Mouse (Mus musculus) erythroblast, embryonic 14.5 days (primary cell): ENCODE results near the gene Kctd17.

ENCODE experiments used
- GATA1 ChIP-seq: IDR thresholded peaks from 2 replicates; pipeline ENCODE4 v1.6.1; 2012; ENCODE audit warnings: low read length, inconsistent platforms, mixed read lengths
- TAL1 ChIP-seq: IDR thresholded peaks from 3 replicates; pipeline ENCODE4 v1.6.1; 2012; ENCODE audit warnings: low read length, inconsistent platforms, mixed read lengths

DNA sequence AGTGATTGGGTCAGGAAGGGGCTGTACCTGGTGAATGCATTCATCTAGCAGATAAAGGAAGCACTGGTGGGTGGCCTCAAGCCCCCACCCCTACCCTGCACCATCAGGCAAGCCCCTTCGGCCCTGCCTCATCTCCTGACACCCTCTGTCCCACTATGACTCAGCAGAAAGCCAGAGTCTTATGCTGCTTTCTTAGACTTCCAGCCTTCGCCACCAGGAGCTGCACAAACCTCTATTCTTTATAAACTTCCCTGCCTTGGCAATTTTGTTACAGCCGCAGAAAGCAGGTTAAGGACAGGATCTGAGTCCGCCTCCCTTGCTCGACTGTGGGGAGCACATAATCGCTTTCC is 22.0 kb downstream of the Kctd17 start:
- TF ChIP-seq GATA1 (no peak), TAL1 (no peak)
